Mouse (Mus musculus) lung, postnatal 0 days (tissue): ENCODE data around the gene 6030458C11Rik.

ENCODE experiments used
- CTCF ChIP-seq: IDR thresholded peaks from 2 replicates; pipeline ENCODE4 v1.5.1; 2016; ENCODE audit warnings: antibody characterized with exemption, mild to moderate bottlenecking
- EP300 ChIP-seq: IDR thresholded peaks from 2 replicates; pipeline ENCODE4 v1.6.1; 2016; ENCODE audit warnings: antibody characterized with exemption, mild to moderate bottlenecking, control low read depth

GRCm38 (mm10) chr15:12805071-12805470 lies 19.4 kb downstream of the 6030458C11Rik start:
- no peak for TF ChIP-seq CTCF
- no peak for TF ChIP-seq EP300
